Comparison of ENCODE assay signal across 13 mouse cellular contexts in the genomic region with DNA sequence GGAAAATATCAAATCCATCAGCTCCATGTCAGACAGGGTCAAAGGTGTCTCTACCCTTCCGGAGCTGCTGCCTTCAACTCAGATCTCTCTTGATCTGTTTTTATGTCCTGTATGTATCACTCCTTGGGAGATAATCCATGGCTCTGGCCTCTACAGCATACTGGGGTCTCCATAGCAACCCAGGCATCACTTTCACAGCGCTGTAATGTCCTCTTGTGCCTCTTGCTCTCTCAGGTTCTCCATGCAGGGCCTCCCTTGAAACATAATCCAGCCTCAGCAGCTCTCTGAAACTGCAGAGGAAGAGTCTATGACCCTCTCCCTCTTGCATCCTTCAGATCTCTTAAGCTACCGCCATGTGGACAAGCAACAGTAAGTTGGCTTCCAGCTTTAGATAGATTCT.
"Had no signal": no experiment of that assay in that cellular context is flagged by ENCODE, and none has a peak within 500 bp of the region (broad histone marks: within the 10 kb centered on the region; RNA-seq: fewer than 3 reads in every experiment).

No protein-coding gene starts in this region.

- ATAC-seq: intestine, embryonic 16.5 days had no signal

- H3K27ac ChIP-seq: limb, embryonic 13.5 days; liver, embryonic 14.5 days; midbrain, embryonic 12.5 days; neural tube, embryonic 13.5 days had no signal

- H3K9me3 ChIP-seq: limb, embryonic 13.5 days; midbrain, embryonic 12.5 days; neural tube, embryonic 13.5 days had no signal

- H3K9ac ChIP-seq: limb, embryonic 13.5 days; liver, embryonic 14.5 days; midbrain, embryonic 12.5 days; neural tube, embryonic 13.5 days had no signal

- DNase-seq: kidney, adult 2 months; left cerebral cortex, postnatal 4 days; lung, adult 18-20 months; retina, postnatal 1 day; right cerebral cortex, postnatal 4 days; spleen, adult 18-20 months; thymus, adult 18-20 months; thymus, postnatal 14 days had no signal

- H3K4me1 ChIP-seq: limb, embryonic 13.5 days had no signal

- H3K27me3 ChIP-seq: limb, embryonic 13.5 days; midbrain, embryonic 12.5 days had no signal

- H3K4me3 ChIP-seq: limb, embryonic 13.5 days; midbrain, embryonic 12.5 days; neural tube, embryonic 13.5 days had no signal

- H3K4me2 ChIP-seq: limb, embryonic 13.5 days; midbrain, embryonic 12.5 days; neural tube, embryonic 13.5 days had no signal

- H3K36me3 ChIP-seq: limb, embryonic 13.5 days; midbrain, embryonic 12.5 days; neural tube, embryonic 13.5 days had no signal
